Mouse (Mus musculus) midbrain, embryonic 11.5 days (tissue): Measurements from ENCODE around the gene BC024063. TPM values are rescaled to one million over a fixed set of nuclear protein-coding genes. Genes with fewer than 3 reads are reported as not detected.
A peak's percentile ranks its signal among the peaks of the same experiment; 100 is the strongest.
"Not testable (repeated sequence)": the region's sequence is repeated elsewhere in the genome, so short reads cannot be mapped to it uniquely, and the experiment has no call there.

ENCODE experiments used
- ATAC-seq: fragments of 200-750 bp; cut with Nextera tagmentation; 2 replicates; pipeline ENCODE4 v1.8.0; 2017; ENCODE audit warnings: moderate TSS enrichment, moderate library complexity; ENCODE audit not compliant: low FRiP score
- DNase-seq: peaks from one replicate; pipeline ENCODE4 v3.0.0; 2015; ENCODE audit warnings: low spot score; ENCODE audit errors: missing footprints
- H3K27ac ChIP-seq: fragments of 300-500 bp; sonication (generic); 2 replicates; pipeline ENCODE4 v1.5.1; 2014; ENCODE audit warnings: low read depth, low read length
- H3K27me3 ChIP-seq: fragments of 300-500 bp; sonication (generic); 2 replicates; pipeline ENCODE4 v1.6.1; 2014; ENCODE audit warnings: mild to moderate bottlenecking, low read length, moderate library complexity, mixed read lengths; ENCODE audit not compliant: control insufficient read depth, insufficient read depth
- H3K36me3 ChIP-seq: fragments of 300-500 bp; sonication (generic); 2 replicates; pipeline ENCODE4 v1.6.1; 2014; ENCODE audit warnings: mild to moderate bottlenecking, low read length, moderate library complexity, mixed read lengths; ENCODE audit not compliant: control insufficient read depth, insufficient read depth
- H3K4me1 ChIP-seq: fragments of 300-500 bp; sonication (generic); 2 replicates; pipeline ENCODE4 v1.6.1; 2014; ENCODE audit warnings: low read length; ENCODE audit not compliant: control insufficient read depth, insufficient read depth
- H3K4me2 ChIP-seq: fragments of 300-500 bp; sonication (generic); 2 replicates; pipeline ENCODE4 v1.6.1; 2014; ENCODE audit warnings: mild to moderate bottlenecking, moderate library complexity
- H3K4me3 ChIP-seq: fragments of 300-500 bp; sonication (generic); 2 replicates; pipeline ENCODE4 v1.5.1; 2014; ENCODE audit warnings: low read depth, low read length
- H3K9ac ChIP-seq: fragments of 300-500 bp; sonication (generic); 2 replicates; pipeline ENCODE4 v1.6.1; 2014; ENCODE audit warnings: low read length
- H3K9me3 ChIP-seq: fragments of 300-500 bp; sonication (generic); 2 replicates; pipeline ENCODE4 v1.6.1; 2016; ENCODE audit warnings: low read length; ENCODE audit not compliant: control insufficient read depth
- WGBS: fragments of 180-500 bp; shearing (Covaris S2); extraction: QIAGEN DNeasy Blood & Tissue Kit; methylation state at CpG from one replicate; pipeline ENCODE4 v1.1.7; 2014; 5-methylcytosine and 5-hydroxymethylcytosine counted together
- polyA plus RNA-seq: library from polyadenylated mRNA; unstranded; fragments of >200 nt; fragmentation: Nextera tagmentation; extraction: Ambion mirVana; gene quantifications from 2 replicates; pipeline ENCODE4 v1.2.1, GENCODE M21; 2014

Gene BC024063
- polyA plus RNA-seq, result 7.1 and 7.4 TPM in 2 replicates

GRCm38 (mm10) chr10:82082728-82083621, at the start of gene BC024063:
Gene BC024063 (plus strand): TSS chr10:82083353.
- peak; percentile 98 for ATAC-seq
- peak within 1 kb of the TSS; percentile 27 for H3K4me2 ChIP-seq
- peak; percentile 96 for DNase-seq
- WGBS, result 21% methylated on average over 42 of the region's 42 CpGs
- H3K27ac ChIP-seq, result peak within 1 kb of the TSS; percentile 44; the same call in 1 of the 2 replicates
- peak within 1 kb of the TSS; percentile 54 for H3K9ac ChIP-seq
- H3K36me3 ChIP-seq, H3K27me3 ChIP-seq, H3K9me3 ChIP-seq, H3K4me1 ChIP-seq: not testable (repeated sequence)
- H3K4me3 ChIP-seq, result peak within 1 kb of the TSS; percentile 41

GRCm38 (mm10) chr10:82042191-82042590, 41.0 kb upstream of the BC024063 start:
- no peaks in the 10 kb centered on the region for H3K36me3 ChIP-seq
- no peak overlapping the region for H3K4me3 ChIP-seq
- peaks cover 6% of the 10 kb centered on the region; the same call in 1 of the 2 replicates for H3K9me3 ChIP-seq
- no peaks in the 10 kb centered on the region for H3K4me1 ChIP-seq
- DNase-seq (no peak), ATAC-seq (no peak)
- 69% methylated on average over 2 of the region's 2 CpGs for whole genome bisulfite sequencing
- H3K4me2 ChIP-seq, result no peak overlapping the region
- H3K27ac ChIP-seq, result no peak overlapping the region
- H3K9ac ChIP-seq, result no peak overlapping the region
- no peaks in the 10 kb centered on the region for H3K27me3 ChIP-seq

- DNase-seq (no peak), ATAC-seq (no peak)
- H3K27me3 ChIP-seq, result no peaks in the 10 kb centered on the region
- no peaks in the 10 kb centered on the region for H3K36me3 ChIP-seq
- no peaks in the 10 kb centered on the region for H3K4me1 ChIP-seq
- H3K9ac ChIP-seq, result no peak overlapping the region
- WGBS, result 87% methylated on average over 3 of the region's 3 CpGs
- peaks cover 27% of the 10 kb centered on the region; the same call in 1 of the 2 replicates for H3K9me3 ChIP-seq
- no peak overlapping the region for H3K27ac ChIP-seq
- H3K4me3 ChIP-seq, result no peak overlapping the region
- H3K4me2 ChIP-seq, result no peak overlapping the region
Observed at GRCm38 (mm10) chr10:82046603-82047002, 36.5 kb upstream of the BC024063 start.

GRCm38 (mm10) chr10:82047597-82048459, 35.3 kb upstream of the BC024063 start, which contains the start of gene Zfp873:
Gene Zfp873 (plus strand): TSS chr10:82048123.
- H3K4me2 ChIP-seq, result peak within 1 kb of the TSS; percentile 39
- H3K9ac ChIP-seq, result peak within 1 kb of the TSS; percentile 94
- ATAC-seq, result peak; percentile 99
- H3K27ac ChIP-seq, result peak within 1 kb of the TSS; percentile 89
- H3K27me3 ChIP-seq, result no peaks in the 10 kb centered on the region
- peaks cover 39% of the 10 kb centered on the region for H3K9me3 ChIP-seq
- peak; percentile 98 for DNase-seq
- no peaks in the 10 kb centered on the region for H3K36me3 ChIP-seq
- H3K4me3 ChIP-seq, result peak within 1 kb of the TSS; percentile 63
- 9% methylated on average over 35 of the region's 35 CpGs for WGBS
- no peaks in the 10 kb centered on the region for H3K4me1 ChIP-seq

- H3K27me3 ChIP-seq, H3K27ac ChIP-seq, DNase-seq, ATAC-seq, H3K36me3 ChIP-seq, H3K4me1 ChIP-seq: not testable (repeated sequence)
- Histone ChIP-seq H3K9me3 (peaks cover 42% of the 10 kb centered on the region), H3K9ac (peak overlapping the region; percentile 94), H3K4me2 (peak overlapping the region; percentile 39), H3K4me3 (peak overlapping the region; percentile 63)
- WGBS, result 32% methylated on average over 10 of the region's 10 CpGs
Observed at GRCm38 (mm10) chr10:82048460-82048804, 34.7 kb upstream of the BC024063 start.

- H3K4me1 ChIP-seq, H3K27me3 ChIP-seq, H3K9me3 ChIP-seq, H3K27ac ChIP-seq, DNase-seq, ATAC-seq, H3K36me3 ChIP-seq: not testable (repeated sequence)
- Histone ChIP-seq H3K4me3 (peak overlapping the region; percentile 41), H3K9ac (peak overlapping the region; percentile 54), H3K4me2 (peak overlapping the region; percentile 27)
- 24% methylated on average over 14 of the region's 14 CpGs for WGBS
Observed at GRCm38 (mm10) chr10:82083622-82083971, 444 bp downstream of the BC024063 start.

GRCm38 (mm10) chr10:82117206-82117605, 34.1 kb downstream of the BC024063 start:
- Histone ChIP-seq H3K27me3 (no peaks in the 10 kb centered on the region), H3K36me3 (no peaks in the 10 kb centered on the region), H3K4me3 (no peak overlapping the region), H3K4me2 (no peak overlapping the region), H3K9ac (no peak overlapping the region), H3K4me1 (no peaks in the 10 kb centered on the region), H3K9me3 (peaks cover 16% of the 10 kb centered on the region), H3K27ac (no peak overlapping the region)
- no peak for ATAC-seq
- WGBS, result 80% methylated on average over 3 of the region's 3 CpGs
- no peak for DNase-seq

- 3% methylated on average over 41 of the region's 41 CpGs for WGBS
- peak within 1 kb of the TSS; percentile 78 for H3K9ac ChIP-seq
- H3K9me3 ChIP-seq, result peaks cover 32% of the 10 kb centered on the region
- peak; percentile 100 for ATAC-seq
- DNase-seq, result peak; percentile 96
- peak within 1 kb of the TSS; percentile 51 for H3K4me2 ChIP-seq
- no peaks in the 10 kb centered on the region for H3K27me3 ChIP-seq
- H3K27ac ChIP-seq, result no peak within 1 kb of the TSS; the same call in 1 of the 2 replicates
- no peaks in the 10 kb centered on the region for H3K36me3 ChIP-seq
- peak within 1 kb of the TSS; percentile 62 for H3K4me3 ChIP-seq
- no peaks in the 10 kb centered on the region for H3K4me1 ChIP-seq
Observed at GRCm38 (mm10) chr10:82127850-82128401, 44.8 kb downstream of the BC024063 start, which contains the start of gene AU041133. Gene AU041133 (plus strand): TSS chr10:82128013.
